Mouse (Mus musculus) spleen, adult 10 weeks (tissue): ENCODE results near the gene Fgf12. TPM values are rescaled to one million over a fixed set of nuclear protein-coding genes. Genes with fewer than 3 reads are reported as not detected.

Experiments used
- polyA plus RNA-seq: library from polyadenylated mRNA; stranded (reverse); fragments of 350-450 nt; fragmentation: Illumina TruSeq; extraction: RNeasy Lipid Tissue Mini Kit (QIAGEN cat#74804); gene quantifications from one replicate; pipeline ENCODE4 v1.2.3, GENCODE M21; 2015; ENCODE audit warnings: low replicate concordance; ENCODE audit not compliant: insufficient read depth

Gene Fgf12
- polyA plus RNA-seq = not detected

DNA sequence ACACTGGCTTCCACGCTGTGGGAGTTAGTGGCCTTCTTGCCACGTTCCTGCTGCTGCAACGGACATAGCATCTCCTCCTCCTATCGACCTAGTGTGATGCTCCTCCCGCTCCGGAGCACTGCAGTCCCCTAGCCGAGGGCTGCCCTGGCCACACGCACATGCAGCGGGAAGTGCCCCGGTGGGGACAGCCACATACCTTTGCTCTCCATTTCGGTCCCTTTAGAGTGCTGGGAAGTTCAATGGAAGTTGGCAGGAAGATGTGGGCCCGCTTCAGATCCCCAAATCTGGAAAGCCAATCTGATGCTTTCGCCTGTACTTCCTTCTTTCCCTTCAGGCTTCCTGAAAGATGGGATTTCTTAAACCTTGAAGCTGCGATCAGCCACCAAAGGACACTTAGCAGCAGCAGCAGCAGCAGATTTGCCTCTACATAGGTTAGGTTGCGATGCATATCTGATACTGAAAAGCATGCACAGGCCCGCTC, at the start of gene Fgf12:
TSS of gene Fgf12 (minus strand) at position 431 of the 481 bp plus-strand sequence.

Other genes starting within 250 kb of the Fgf12 start
- gene Mb21d2, start 176.6 kb upstream of the Fgf12 start, polyA plus RNA-seq = 2.2 TPM